9 mouse cellular contexts compared by ENCODE assay signal in genomic region chr14:76507804-76508500, GRCm38 (mm10). TPM values are rescaled to one million over a fixed set of nuclear protein-coding genes. Genes with fewer than 3 reads are reported as not detected.
A peak's percentile ranks its signal among the peaks of the same experiment; 100 is the strongest.
DNase-seq lines count a peak whose midpoint lies in the region; ATAC-seq and TF ChIP-seq lines count a peak whose summit lies in the region.
"Had no signal": no experiment of that assay in that cellular context is flagged by ENCODE, and none has a peak within 500 bp of the region (broad histone marks: within the 10 kb centered on the region; RNA-seq: fewer than 3 reads in every experiment).

No protein-coding gene starts in this region.

- H3K27me3 ChIP-seq in heart, adult 2 months (ENCODE audit: control insufficient read depth, insufficient read depth, low read length): no peaks in the 10 kb centered on the region
- no peaks in the 10 kb centered on the region for H3K27me3 ChIP-seq in lung, embryonic 16.5 days (ENCODE audit: control insufficient read depth, insufficient read depth, low read depth, low read length)
- H3K27me3 ChIP-seq in lung, postnatal 0 days (replicated peaks; ENCODE audit: insufficient read depth, low read length): no peaks in the 10 kb centered on the region
- H3K27me3 ChIP-seq in forebrain, postnatal 0 days (ENCODE audit: insufficient read depth, low read length): no peaks in the 10 kb centered on the region
- no peaks in the 10 kb centered on the region for H3K27me3 ChIP-seq in neural tube, embryonic 12.5 days (replicated peaks)

- H3K9ac ChIP-seq in heart, adult 2 months (ENCODE audit: low read depth, low read length): no peak overlapping the region
- H3K9ac ChIP-seq in lung, embryonic 16.5 days (ENCODE audit: low read length): no peak overlapping the region
- H3K9ac ChIP-seq in lung, postnatal 0 days (replicated peaks; ENCODE audit: low read depth): no peak overlapping the region
- no peak overlapping the region for H3K9ac ChIP-seq in forebrain, postnatal 0 days
- H3K9ac ChIP-seq in neural tube, embryonic 12.5 days: no peak overlapping the region

- peaks cover 4% of the 10 kb centered on the region for H3K4me1 ChIP-seq in heart, adult 2 months (ENCODE audit: control insufficient read depth, insufficient read depth, low read length)
- H3K4me1 ChIP-seq in lung, embryonic 16.5 days (replicated peaks; ENCODE audit: control insufficient read depth, insufficient read depth, low read length): peaks cover 18% of the 10 kb centered on the region; the same call in 1 of the 2 replicates
- H3K4me1 ChIP-seq in lung, postnatal 0 days (ENCODE audit: insufficient read depth, low read depth, low read length): peaks cover 4% of the 10 kb centered on the region; the same call in 1 of the 2 replicates
- peaks cover 4% of the 10 kb centered on the region; the same call in 1 of the 2 replicates for H3K4me1 ChIP-seq in forebrain, postnatal 0 days (ENCODE audit: insufficient read depth)
- peaks cover 20% of the 10 kb centered on the region for H3K4me1 ChIP-seq in neural tube, embryonic 12.5 days

- H3K4me3 ChIP-seq in heart, adult 2 months: no peak overlapping the region
- peak overlapping the region; percentile 90 for H3K4me3 ChIP-seq in lung, embryonic 16.5 days (ENCODE audit: low read length)
- H3K4me3 ChIP-seq in lung, postnatal 0 days (ENCODE audit: low read depth, low read length): no peak overlapping the region
- no peak overlapping the region for H3K4me3 ChIP-seq in forebrain, postnatal 0 days (ENCODE audit: low read depth, low read length)
- H3K4me3 ChIP-seq in neural tube, embryonic 12.5 days: no peak overlapping the region

- ATAC-seq in lung, embryonic 16.5 days (ENCODE audit: low read depth): no peak
- ATAC-seq in lung, postnatal 0 days: no peak
- ATAC-seq in forebrain, postnatal 0 days: no peak
- ATAC-seq in neural tube, embryonic 12.5 days (ENCODE audit: low FRiP score, low read depth): no peak
- ATAC-seq in monocyte, adult 5-6 weeks (replicated peaks; ENCODE audit: insufficient number of reproducible peaks, low FRiP score, low TSS enrichment, poor library complexity, severe bottlenecking): no peak

- H3K36me3 ChIP-seq in heart, adult 2 months (ENCODE audit: control insufficient read depth, insufficient read depth, low read length): peaks cover 12% of the 10 kb centered on the region
- peaks cover 24% of the 10 kb centered on the region for H3K36me3 ChIP-seq in lung, embryonic 16.5 days (ENCODE audit: control insufficient read depth, insufficient read depth, low read length)
- 0 out of 2 replicates have a peak, but pooled peaks cover 4% of the 10 kb centered on the region for H3K36me3 ChIP-seq in lung, postnatal 0 days (ENCODE audit: insufficient read depth, low read length)
- H3K36me3 ChIP-seq in forebrain, postnatal 0 days (ENCODE audit: insufficient read depth): peaks cover 10% of the 10 kb centered on the region; the same call in 1 of the 2 replicates
- H3K36me3 ChIP-seq in neural tube, embryonic 12.5 days: peaks cover 31% of the 10 kb centered on the region

- no peak for DNase-seq in heart, adult 2 months
- DNase-seq in heart, adult 9 months (ENCODE audit: low spot score in 2 of 2): no peak
- no peak for DNase-seq in lung, postnatal 0 days (ENCODE audit: low spot score)
- no peak for DNase-seq in forebrain, postnatal 0 days
- DNase-seq in left cerebral cortex, postnatal 4 days: no peak
- DNase-seq: cerebellum, adult 8-10 months had no signal

- H3K4me2 ChIP-seq in lung, embryonic 16.5 days (ENCODE audit: low read depth, low read length): peak overlapping the region; percentile 92; the same call in 1 of the 2 replicates
- no peak overlapping the region for H3K4me2 ChIP-seq in lung, postnatal 0 days (replicated peaks; ENCODE audit: low read depth, low read length)
- peak overlapping the region; percentile 85; the same call in 1 of the 2 replicates for H3K4me2 ChIP-seq in forebrain, postnatal 0 days (ENCODE audit: low read depth)
- peak overlapping the region; percentile 94; the same call in 1 of the 2 replicates for H3K4me2 ChIP-seq in neural tube, embryonic 12.5 days (replicated peaks)

- no peaks in the 10 kb centered on the region for H3K79me2 ChIP-seq in heart, adult 2 months (replicated peaks; ENCODE audit: control insufficient read depth, insufficient read depth, low read length)

- 0 out of 2 replicates have a peak, but pooled peaks have one; percentile 33 for TF ChIP-seq EP300 in heart, adult 2 months (IDR thresholded peaks at IDR 0.05; ENCODE audit: insufficient read depth, low read depth, low read length)
- no peak for TF ChIP-seq EP300 in lung, postnatal 0 days (IDR thresholded peaks at IDR 0.05)

- no peak for TF ChIP-seq CTCF in heart, adult 2 months (IDR thresholded peaks at IDR 0.05)
- TF ChIP-seq CTCF in lung, postnatal 0 days (IDR thresholded peaks at IDR 0.05): no peak
- TF ChIP-seq CTCF in forebrain, postnatal 0 days (IDR thresholded peaks at IDR 0.05; ENCODE audit: low read depth): no peak

- intact Hi-C loops in heart, adult 2 months (cut with DNase I): loop anchor here (5.0 to 10.0 kb wide), 4 partner anchors 49 to 197 kb away; partner anchors contain the start of gene Serp2
- intact Hi-C loops in left cerebral cortex, postnatal 4 days (cut with DNase I): loop anchor here (5.0 to 10.0 kb wide), 4 partner anchors 49 to 267 kb away; partner anchors contain the start of gene Serp2

- WGBS in heart, adult 2 months: 61% methylated on average over 9 of the region's 9 CpGs
- WGBS in lung, embryonic 16.5 days: 69% methylated on average over 9 of the region's 9 CpGs
- 57% methylated on average over 9 of the region's 9 CpGs for WGBS in lung, postnatal 0 days
- 82% methylated on average over 9 of the region's 9 CpGs for WGBS in forebrain, postnatal 0 days
- WGBS in neural tube, embryonic 12.5 days: 84% methylated on average over 9 of the region's 9 CpGs

- no peak overlapping the region for H3K27ac ChIP-seq in heart, adult 2 months
- H3K27ac ChIP-seq in lung, embryonic 16.5 days (ENCODE audit: low read length): peak overlapping the region; percentile 2
- H3K27ac ChIP-seq in lung, postnatal 0 days (ENCODE audit: low read length): no peak overlapping the region
- H3K27ac ChIP-seq in forebrain, postnatal 0 days (ENCODE audit: low read depth, low read length): no peak overlapping the region
- no peak overlapping the region for H3K27ac ChIP-seq in neural tube, embryonic 12.5 days

- no peaks in the 10 kb centered on the region for H3K9me3 ChIP-seq in lung, embryonic 16.5 days (ENCODE audit: control insufficient read depth, low read length)
- H3K9me3 ChIP-seq in lung, postnatal 0 days (ENCODE audit: low read length): no peaks in the 10 kb centered on the region
- no peaks in the 10 kb centered on the region for H3K9me3 ChIP-seq in forebrain, postnatal 0 days (ENCODE audit: low read length)
- no peaks in the 10 kb centered on the region for H3K9me3 ChIP-seq in neural tube, embryonic 12.5 days

- peak; percentile 49; the same call in 1 of the 2 replicates for TF ChIP-seq POLR2A in heart, adult 2 months (IDR thresholded peaks at IDR 0.05; ENCODE audit: insufficient read depth, low read depth, low read length)

RNA-seq across cellular contexts. Expression of gene Serp2, which starts 48.7 kb away (rescaled TPM):
- under 1 TPM; 0.60 to 0.64 TPM for total RNA-seq in heart, adult 2 months (2021)
- 0.96 and 1.7 TPM in 2 replicates for polyA plus RNA-seq in heart, adult 2 months (2012; rRNA removed)
- polyA plus RNA-seq in lung, embryonic 16.5 days (2015; fragmentation: Nextera tagmentation; extraction: Ambion mirVana): 6.3 and 7.2 TPM in 2 replicates
- polyA plus RNA-seq in lung, postnatal 0 days (2015; fragmentation: Nextera tagmentation; extraction: Ambion mirVana): 4.1 and 5.1 TPM in 2 replicates
- total RNA-seq in forebrain, postnatal 0 days (2014; rRNA removed): 125 and 205 TPM in 2 replicates
- polyA plus RNA-seq in forebrain, postnatal 0 days (2015; fragmentation: Nextera tagmentation; extraction: Ambion mirVana): 277 and 303 TPM in 2 replicates
- polyA plus RNA-seq in neural tube, embryonic 12.5 days (2016; fragmentation: Nextera tagmentation; extraction: Ambion mirVana): 69.9 and 73.5 TPM in 2 replicates
- 8.2 TPM in 1 of 3 replicates, not detected in the others for total RNA-seq in monocyte, adult 5-6 weeks (2017)
- total RNA-seq in left cerebral cortex, postnatal 4 days (2021): 100 to 1,000 TPM; 174 to 175 TPM
